Mouse (Mus musculus) midbrain, embryonic 15.5 days (tissue): ENCODE data around the gene Atp23. TPM values are rescaled to one million over a fixed set of nuclear protein-coding genes. Genes with fewer than 3 reads are reported as not detected.
A peak's percentile ranks its signal among the peaks of the same experiment; 100 is the strongest.

Source experiments
- ATAC-seq: fragments of 200-750 bp; cut with Nextera tagmentation; replicated peaks from 2 replicates; pipeline ENCODE4 v1.8.0; 2017; ENCODE audit warnings: moderate TSS enrichment
- H3K27ac ChIP-seq: fragments of 300-500 bp; sonication (generic); 2 replicates; pipeline ENCODE4 v1.5.1; 2015; ENCODE audit warnings: mild to moderate bottlenecking, inconsistent platforms
- H3K27me3 ChIP-seq: fragments of 300-500 bp; sonication (generic); replicated peaks from 2 replicates; pipeline ENCODE4 v1.6.1; 2015; ENCODE audit warnings: inconsistent platforms
- H3K36me3 ChIP-seq: fragments of 300-500 bp; sonication (generic); replicated peaks from 2 replicates; pipeline ENCODE4 v1.6.1; 2015; ENCODE audit warnings: inconsistent platforms
- H3K4me1 ChIP-seq: fragments of 300-500 bp; sonication (generic); 2 replicates; pipeline ENCODE4 v1.6.1; 2015; ENCODE audit warnings: inconsistent platforms
- H3K4me2 ChIP-seq: fragments of 300-500 bp; sonication (generic); 2 replicates; pipeline ENCODE4 v1.6.1; 2015; ENCODE audit warnings: inconsistent platforms, mild to moderate bottlenecking, moderate library complexity
- H3K4me3 ChIP-seq: fragments of 300-500 bp; sonication (generic); 2 replicates; pipeline ENCODE4 v1.5.1; 2015; ENCODE audit warnings: mild to moderate bottlenecking, inconsistent platforms
- H3K9ac ChIP-seq: fragments of 300-500 bp; sonication (generic); 2 replicates; pipeline ENCODE4 v1.6.1; 2015; ENCODE audit warnings: mild to moderate bottlenecking, inconsistent platforms
- H3K9me3 ChIP-seq: fragments of 300-500 bp; sonication (generic); 2 replicates; pipeline ENCODE4 v1.6.1; 2016; ENCODE audit warnings: inconsistent platforms
- WGBS: fragments of 180-500 bp; shearing (Covaris S2); methylation state at CpG from one replicate; pipeline ENCODE4 v1.1.7; 2015; ENCODE audit warnings: mixed read lengths; 5-methylcytosine and 5-hydroxymethylcytosine counted together
- polyA plus RNA-seq: library from polyadenylated mRNA; unstranded; fragments of >200 nt; fragmentation: Nextera tagmentation; extraction: Ambion mirVana; gene quantifications from 2 replicates; pipeline ENCODE4 v1.2.1, GENCODE M21; 2015

Atp23 gene
- polyA plus RNA-seq, 1 experiment from 2014 or later: 13.3 TPM

GRCm38 (mm10) chr10:126905086-126905485 is 3.9 kb upstream of the Atp23 start:
- Histone ChIP-seq H3K4me1 (peaks cover 14% of the 10 kb centered on the region), H3K27me3 (no peaks in the 10 kb centered on the region), H3K9ac (no peak overlapping the region), H3K27ac (peak overlapping the region; percentile 79; the same call in 1 of the 2 replicates), H3K4me3 (peak overlapping the region; percentile 45), H3K9me3 (no peaks in the 10 kb centered on the region), H3K4me2 (peak overlapping the region; percentile 68), H3K36me3 (no peaks in the 10 kb centered on the region)
- WGBS: 73% methylated on average over 8 of the region's 8 CpGs
- no peak for ATAC-seq

- no peaks in the 10 kb centered on the region for H3K27me3 ChIP-seq
- no peaks in the 10 kb centered on the region for H3K36me3 ChIP-seq
- WGBS: 30% methylated on average over 5 of the region's 5 CpGs
- no peak overlapping the region for H3K4me3 ChIP-seq
- H3K4me1 ChIP-seq: peaks cover 14% of the 10 kb centered on the region
- no peaks in the 10 kb centered on the region for H3K9me3 ChIP-seq
- H3K4me2 ChIP-seq: no peak overlapping the region
- no peak for ATAC-seq
- H3K27ac ChIP-seq: no peak overlapping the region
- no peak overlapping the region for H3K9ac ChIP-seq
Measured at GRCm38 (mm10) chr10:126904221-126904620, 3.1 kb upstream of the Atp23 start.

DNA sequence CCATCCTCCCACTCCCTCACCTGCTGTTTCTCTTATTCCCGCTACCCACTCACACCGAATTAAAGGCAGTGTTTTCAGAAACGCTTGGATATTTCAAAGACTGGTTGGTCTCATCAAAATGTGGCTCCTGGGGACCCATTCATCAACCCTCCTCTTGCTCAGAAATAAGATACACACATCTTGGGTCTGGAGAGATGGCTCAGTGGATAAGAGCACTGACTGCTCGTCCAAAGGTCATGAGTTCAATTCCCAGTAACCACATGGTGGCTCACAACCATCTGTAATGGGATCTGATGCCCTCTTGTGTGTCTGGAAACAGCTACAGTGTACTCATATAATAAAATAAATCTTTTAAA is 311 bp upstream of the Atp23 start:
- WGBS: 2% methylated on average over 4 of the region's 4 CpGs
- Histone ChIP-seq H3K27me3 (no peaks in the 10 kb centered on the region), H3K4me2 (peak overlapping the region; percentile 99), H3K9me3 (no peaks in the 10 kb centered on the region), H3K9ac (peak overlapping the region; percentile 75), H3K4me3 (peak overlapping the region; percentile 85), H3K36me3 (no peaks in the 10 kb centered on the region), H3K27ac (peak overlapping the region; percentile 68; the same call in 1 of the 2 replicates), H3K4me1 (peaks cover 14% of the 10 kb centered on the region)
- peak; percentile 13; the same call in 1 of the 2 replicates for ATAC-seq

DNA sequence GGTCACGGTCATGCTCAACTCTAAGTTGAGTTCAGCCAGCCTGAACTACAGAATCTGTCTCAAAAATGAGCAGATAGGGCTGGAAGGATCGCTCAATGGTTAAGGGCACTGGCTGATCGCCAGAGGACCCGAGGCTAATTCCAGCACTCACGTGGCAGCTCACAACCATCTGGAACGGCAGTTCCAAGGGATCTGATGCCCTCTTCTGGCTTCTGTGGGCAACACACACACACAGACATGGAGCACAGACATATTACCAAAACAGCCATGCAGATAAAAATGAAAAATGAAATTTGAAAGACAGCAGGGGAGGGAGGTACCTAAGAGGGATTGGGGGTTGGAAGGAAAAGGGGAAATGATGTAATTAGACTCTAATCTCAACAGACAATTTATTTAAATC is 5.3 kb downstream of the Atp23 start:
- H3K4me2 ChIP-seq: no peak overlapping the region
- no peak overlapping the region for H3K9ac ChIP-seq
- no peaks in the 10 kb centered on the region for H3K9me3 ChIP-seq
- H3K36me3 ChIP-seq: peaks cover 8% of the 10 kb centered on the region; the same call in 1 of the 2 replicates
- ATAC-seq: no peak
- no peaks in the 10 kb centered on the region for H3K27me3 ChIP-seq
- 50% methylated on average over 6 of the region's 6 CpGs for WGBS
- peaks cover 6% of the 10 kb centered on the region for H3K4me1 ChIP-seq
- no peak overlapping the region for H3K4me3 ChIP-seq
- H3K27ac ChIP-seq: no peak overlapping the region

DNA sequence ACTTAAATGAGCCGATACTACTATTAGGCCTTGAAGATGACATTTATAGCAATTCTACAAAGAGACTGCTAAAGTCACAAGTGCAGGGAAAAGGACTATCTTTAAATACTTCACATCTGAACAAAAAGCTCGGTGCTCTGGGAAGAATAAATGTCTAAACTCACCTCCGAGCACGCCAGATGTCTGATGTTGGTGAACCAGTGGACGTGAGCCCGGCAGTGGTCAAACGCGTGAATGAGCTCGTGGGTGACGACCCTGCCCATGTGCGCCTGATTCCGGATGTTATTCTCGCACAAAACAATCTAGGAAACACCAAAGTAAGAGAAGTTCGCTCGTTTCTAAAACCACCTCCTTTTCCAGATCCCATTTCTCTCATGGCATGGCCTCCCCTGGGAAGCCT is 7.1 kb downstream of the Atp23 start:
- Histone ChIP-seq H3K9me3 (no peaks in the 10 kb centered on the region), H3K4me1 (no peaks in the 10 kb centered on the region), H3K9ac (no peak overlapping the region), H3K27me3 (no peaks in the 10 kb centered on the region), H3K36me3 (peaks cover 16% of the 10 kb centered on the region), H3K4me2 (no peak overlapping the region), H3K27ac (no peak overlapping the region), H3K4me3 (no peak overlapping the region)
- WGBS: 95% methylated on average over 15 of the region's 15 CpGs
- no peak for ATAC-seq

DNA sequence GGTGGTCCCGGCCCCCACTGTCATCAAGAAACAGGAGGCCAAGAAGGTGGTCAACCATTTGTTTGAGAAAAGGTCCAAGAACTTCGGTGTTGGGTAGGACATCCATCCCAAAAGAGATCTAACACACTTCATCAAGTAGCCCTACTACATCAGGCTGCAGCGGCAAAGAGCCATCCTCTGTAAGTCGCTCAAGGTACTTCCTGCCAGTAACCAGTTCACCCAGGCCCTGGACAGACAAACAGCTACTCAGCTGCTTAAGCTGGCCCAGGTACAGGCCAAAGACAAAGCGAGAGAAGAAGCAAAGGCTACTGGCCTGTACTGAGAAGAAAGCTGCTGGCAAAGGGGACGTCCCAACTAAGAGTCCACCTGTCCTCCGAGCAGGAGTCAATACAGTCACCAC is 8.0 kb downstream of the Atp23 start:
- Histone ChIP-seq H3K4me2 (no peak overlapping the region), H3K27ac (no peak overlapping the region), H3K4me3 (no peak overlapping the region), H3K4me1 (no peaks in the 10 kb centered on the region), H3K9ac (no peak overlapping the region), H3K9me3 (no peaks in the 10 kb centered on the region), H3K27me3 (no peaks in the 10 kb centered on the region), H3K36me3 (peaks cover 22% of the 10 kb centered on the region)
- no peak for ATAC-seq
- 95% methylated on average over 7 of the region's 7 CpGs for WGBS

DNA sequence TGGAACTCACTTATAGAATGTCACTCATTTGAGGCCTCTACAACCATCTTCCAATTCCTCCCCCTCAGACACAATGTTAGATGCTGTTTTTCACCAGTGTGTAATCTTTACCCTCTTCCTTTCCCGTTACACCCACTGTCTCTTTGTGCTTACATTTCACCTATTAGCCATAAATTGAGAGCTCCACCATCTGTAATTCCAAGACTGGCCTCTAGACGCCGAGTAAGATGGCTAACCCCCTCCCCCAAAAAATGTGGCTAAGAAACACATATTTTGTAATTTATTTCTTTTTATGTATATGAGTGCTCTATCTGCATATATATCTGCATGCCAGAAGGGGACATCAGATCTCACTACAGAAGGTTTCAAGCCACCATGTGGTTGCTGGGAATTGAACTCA is 27.4 kb downstream of the Atp23 start:
- Histone ChIP-seq H3K4me3 (no peak overlapping the region), H3K4me1 (peaks cover 3% of the 10 kb centered on the region; the same call in 1 of the 2 replicates), H3K4me2 (no peak overlapping the region), H3K27ac (no peak overlapping the region), H3K9ac (no peak overlapping the region), H3K27me3 (no peaks in the 10 kb centered on the region), H3K36me3 (no peaks in the 10 kb centered on the region), H3K9me3 (no peaks in the 10 kb centered on the region)
- ATAC-seq: no peak
- WGBS: 87% methylated on average over 3 of the region's 3 CpGs

- Histone ChIP-seq H3K27ac (no peak overlapping the region), H3K4me3 (no peak overlapping the region), H3K9me3 (no peaks in the 10 kb centered on the region), H3K36me3 (no peaks in the 10 kb centered on the region), H3K27me3 (no peaks in the 10 kb centered on the region), H3K9ac (no peak overlapping the region), H3K4me1 (peaks cover 3% of the 10 kb centered on the region; the same call in 1 of the 2 replicates), H3K4me2 (no peak overlapping the region)
- ATAC-seq: no peak
- WGBS: 70% methylated on average over 5 of the region's 5 CpGs
Measured at GRCm38 (mm10) chr10:126872256-126872655, 28.9 kb downstream of the Atp23 start.

DNA sequence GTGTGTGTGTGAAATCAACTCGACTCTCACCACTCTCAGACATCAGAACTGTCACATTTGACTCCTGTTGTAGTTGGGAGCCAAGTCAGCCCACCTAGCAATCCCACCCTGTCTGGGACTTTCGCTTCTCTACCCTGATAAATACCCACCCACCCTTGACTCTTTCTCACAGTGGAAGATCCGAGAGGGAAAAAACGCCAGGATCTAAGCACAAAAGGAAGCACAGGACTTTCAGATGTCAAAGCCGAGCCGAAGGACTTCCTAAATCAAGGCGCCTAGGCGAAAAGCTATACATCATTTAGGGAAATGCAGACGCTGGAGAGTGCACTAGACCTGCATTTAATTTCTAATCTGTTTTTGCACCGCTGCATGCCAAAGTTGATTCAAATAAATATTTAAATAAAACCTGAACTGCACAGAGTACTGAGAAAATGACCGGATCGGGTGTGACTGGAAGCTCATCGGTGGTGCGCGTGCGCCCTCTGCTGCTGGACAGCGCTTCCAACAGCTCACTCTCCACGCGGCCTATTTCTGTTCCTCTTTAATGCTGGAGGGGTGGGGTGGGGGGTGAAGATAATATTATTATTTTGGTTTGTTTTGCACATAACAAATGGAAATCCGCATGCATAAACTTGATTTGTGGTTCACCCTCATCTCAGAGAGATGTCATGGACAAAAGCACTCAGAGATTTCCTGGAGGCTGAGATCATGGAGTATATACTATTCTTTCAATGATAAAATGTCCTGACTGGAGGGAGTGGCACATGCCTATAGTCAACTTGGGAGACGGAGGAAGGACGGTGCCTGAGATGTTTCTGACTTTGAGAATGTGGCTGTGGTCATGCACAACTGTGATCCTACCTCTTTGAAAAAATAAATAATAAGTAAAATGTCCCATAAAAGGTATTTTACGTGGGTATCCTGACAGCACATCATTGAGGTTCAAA is 31.5 kb downstream of the Atp23 start:
- peak overlapping the region; percentile 24; the same call in 1 of the 2 replicates for H3K9ac ChIP-seq

GRCm38 (mm10) chr10:126865284-126865683 is 35.9 kb downstream of the Atp23 start:
- no peaks in the 10 kb centered on the region for H3K27me3 ChIP-seq
- no peaks in the 10 kb centered on the region for H3K9me3 ChIP-seq
- no peak overlapping the region for H3K9ac ChIP-seq
- no peak for ATAC-seq
- H3K4me3 ChIP-seq: no peak overlapping the region
- 94% methylated on average over 8 of the region's 8 CpGs for WGBS
- H3K4me1 ChIP-seq: peaks cover 3% of the 10 kb centered on the region; the same call in 1 of the 2 replicates
- H3K4me2 ChIP-seq: no peak overlapping the region
- no peak overlapping the region for H3K27ac ChIP-seq
- H3K36me3 ChIP-seq: no peaks in the 10 kb centered on the region

More for the DNA sequence above, 31.5 kb downstream of the Atp23 start:
- Histone ChIP-seq H3K4me2 (peak overlapping the region; percentile 38), H3K4me1 (peaks cover 3% of the 10 kb centered on the region; the same call in 1 of the 2 replicates), H3K4me3 (peak overlapping the region; percentile 11; the same call in 1 of the 2 replicates), H3K27ac (peak overlapping the region; percentile 53; the same call in 1 of the 2 replicates), H3K36me3 (no peaks in the 10 kb centered on the region), H3K9me3 (no peaks in the 10 kb centered on the region), H3K27me3 (no peaks in the 10 kb centered on the region)
- 21% methylated on average over 23 of the region's 23 CpGs for WGBS
- peak; percentile 78 for ATAC-seq

GRCm38 (mm10) chr10:126862193-126862592 is 39.0 kb downstream of the Atp23 start:
- Histone ChIP-seq H3K36me3 (no peaks in the 10 kb centered on the region), H3K27ac (no peak overlapping the region), H3K9me3 (no peaks in the 10 kb centered on the region), H3K4me3 (no peak overlapping the region), H3K4me2 (no peak overlapping the region), H3K4me1 (no peaks in the 10 kb centered on the region), H3K27me3 (no peaks in the 10 kb centered on the region), H3K9ac (no peak overlapping the region)
- WGBS: 57% methylated on average over 12 of the region's 12 CpGs
- ATAC-seq: no peak

DNA sequence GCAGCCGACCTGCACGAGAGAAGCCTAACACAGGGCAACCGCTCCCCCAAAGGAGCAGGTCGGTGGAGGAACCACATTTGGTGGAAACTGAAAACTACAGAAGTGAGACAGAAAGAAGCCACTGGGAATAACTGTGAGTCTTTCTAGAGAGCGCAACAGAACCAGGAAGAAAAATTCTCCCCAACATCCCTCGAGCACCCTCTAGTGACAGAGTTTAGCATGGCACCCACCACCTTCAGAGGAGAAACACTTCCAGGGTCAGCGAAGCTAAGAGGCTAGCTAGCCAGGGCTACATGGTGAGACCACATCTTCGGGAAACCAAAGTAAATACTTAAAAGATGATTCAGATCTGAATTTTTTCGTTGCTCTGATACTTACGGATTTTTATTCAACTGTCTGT is 47.9 kb downstream of the Atp23 start:
- H3K9me3 ChIP-seq: no peaks in the 10 kb centered on the region
- no peaks in the 10 kb centered on the region for H3K4me1 ChIP-seq
- 81% methylated on average over 10 of the region's 10 CpGs for WGBS
- H3K27me3 ChIP-seq: no peaks in the 10 kb centered on the region
- H3K27ac ChIP-seq: no peak overlapping the region
- no peak overlapping the region for H3K4me2 ChIP-seq
- no peak for ATAC-seq
- H3K4me3 ChIP-seq: no peak overlapping the region
- H3K36me3 ChIP-seq: no peaks in the 10 kb centered on the region
- no peak overlapping the region for H3K9ac ChIP-seq
